Mouse (Mus musculus) C2C12 (cell line): ENCODE data around the gene Srgap1.

Experiments
- CTCF ChIP-seq: IDR thresholded peaks from one replicate; pipeline ENCODE4 v1.5.1; 2011; ENCODE audit not compliant: control insufficient read depth, insufficient read depth, insufficient read length
- FOSL1 ChIP-seq: IDR thresholded peaks from one replicate; pipeline ENCODE4 v1.8.0; 2011; ENCODE audit warnings: mild to moderate bottlenecking, low read length; ENCODE audit not compliant: poor library complexity, insufficient read depth, severe bottlenecking

GRCm38 (mm10) chr10:122033271-122033670 is 13.8 kb downstream of the Srgap1 start:
- no peak for TF ChIP-seq CTCF
- TF ChIP-seq FOSL1, result no peak
